Mouse (Mus musculus): ENCODE results near the gene Ccdc97. TPM values are rescaled to one million over a fixed set of nuclear protein-coding genes. Genes with fewer than 3 reads are reported as not detected.

Gene Ccdc97
- polyA plus RNA-seq, 1 experiment from 2014 or later, result 23.4 TPM

DNA sequence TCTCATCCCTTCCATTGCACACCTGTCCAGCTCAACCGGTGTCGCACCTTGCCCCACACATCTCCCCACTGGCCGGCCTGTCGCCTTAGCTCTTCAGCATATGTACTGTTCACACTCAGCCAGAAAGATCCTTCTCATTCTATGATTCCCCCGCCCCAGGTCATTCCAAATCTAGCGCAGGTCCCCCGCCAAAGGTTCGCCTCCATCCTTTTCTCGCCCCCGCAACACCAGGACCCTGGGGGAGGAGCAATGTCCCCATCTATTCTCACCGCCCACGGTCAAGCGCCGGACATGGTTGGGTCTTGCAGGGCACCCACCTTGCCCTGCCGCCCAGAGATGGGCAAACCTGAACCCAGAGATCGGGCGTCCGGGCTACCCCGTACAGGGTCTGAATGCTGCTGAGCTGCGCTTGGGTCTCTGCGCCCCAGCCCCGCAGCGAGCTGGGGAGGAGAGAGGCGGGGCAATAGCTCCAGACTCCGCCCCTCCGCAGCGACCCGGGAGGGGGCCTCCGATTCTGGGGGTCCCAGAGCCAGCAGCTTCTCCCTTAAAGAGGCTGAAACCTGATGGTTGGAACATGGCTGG lies 44.1 kb downstream of the Ccdc97 start, which contains the start of gene Tmem91:
Tmem91 (minus strand) TSS at position 448 of the 582 bp plus-strand sequence.
- Histone ChIP-seq H3K4me3 (ENCODE audit: control insufficient read depth in 1 of 2, insufficient read depth in 1 of 2, low read depth in 1 of 2, low read length in 2 of 2) (peak within 1 kb of the TSS; percentile 20 to 27; a peak in 3 of 4 replicates), H3K4me2 (ENCODE audit: low read length) (peak within 1 kb of the TSS; percentile 59), H3K27me3 (ENCODE audit: control insufficient read depth, insufficient read depth, low read length) (peaks cover 29% of the 10 kb centered on the region), H3K9ac (ENCODE audit: low read length) (0 out of 2 replicates have a peak within 1 kb of the TSS, but pooled peaks have one; percentile 6), H3K4me1 (ENCODE audit: control insufficient read depth in 2 of 2, insufficient read depth in 2 of 2, low read length in 2 of 2) (peaks cover 8 to 16% of the 10 kb centered on the region in 2 experiments; a peak in 2 of 4 replicates), H3K27ac (replicated peaks in 1 of 2; ENCODE audit: control insufficient read depth in 1 of 2, insufficient read depth in 1 of 2, low read depth in 2 of 2, low read length in 2 of 2) (no peak within 1 kb of the TSS), H3K36me3 (ENCODE audit: control insufficient read depth, insufficient read depth, low read length) (no peaks in the 10 kb centered on the region), H3K9me3 (ENCODE audit: control insufficient read depth, low read length) (no peaks in the 10 kb centered on the region)
- no peak for ATAC-seq (ENCODE audit: insufficient number of reproducible peaks, insufficient read depth, low FRiP score, low read depth)
- WGBS, result 2% methylated on average over 29 of the region's 29 CpGs

GRCm38 (mm10) chr7:25674297-25674696 lies 44.6 kb downstream of the Ccdc97 start:
- no peak overlapping the region for H3K4me3 ChIP-seq (ENCODE audit: control insufficient read depth in 1 of 2, insufficient read depth in 1 of 2, low read depth in 1 of 2, low read length in 2 of 2)

GRCm38 (mm10) chr7:25672442-25672841 lies 46.4 kb downstream of the Ccdc97 start:
- Histone ChIP-seq H3K27ac (replicated peaks in 1 of 2; ENCODE audit: control insufficient read depth in 1 of 2, insufficient read depth in 1 of 2, low read depth in 2 of 2, low read length in 2 of 2) (no peak overlapping the region), H3K4me2 (ENCODE audit: low read length) (no peak overlapping the region), H3K36me3 (ENCODE audit: control insufficient read depth, insufficient read depth, low read length) (peaks cover 10% of the 10 kb centered on the region; the same call in 1 of the 2 replicates), H3K4me1 (ENCODE audit: control insufficient read depth in 2 of 2, insufficient read depth in 2 of 2, low read length in 2 of 2) (peaks cover 8 to 16% of the 10 kb centered on the region in 2 experiments; a peak in 2 of 4 replicates), H3K9ac (ENCODE audit: low read length) (no peak overlapping the region), H3K9me3 (ENCODE audit: control insufficient read depth, low read length) (no peaks in the 10 kb centered on the region), H3K27me3 (ENCODE audit: control insufficient read depth, insufficient read depth, low read length) (peaks cover 29% of the 10 kb centered on the region), H3K4me3 (ENCODE audit: control insufficient read depth in 1 of 2, insufficient read depth in 1 of 2, low read depth in 1 of 2, low read length in 2 of 2) (no peak overlapping the region)
- 49% methylated on average over 4 of the region's 4 CpGs for WGBS
- ATAC-seq (ENCODE audit: insufficient number of reproducible peaks, insufficient read depth, low FRiP score, low read depth), result no peak

More at GRCm38 (mm10) chr7:25674297-25674696, 44.6 kb downstream of the Ccdc97 start:
- H3K4me2 ChIP-seq (ENCODE audit: low read length), result peak overlapping the region; percentile 59; the same call in 1 of the 2 replicates
- H3K9me3 ChIP-seq (ENCODE audit: control insufficient read depth, low read length), result no peaks in the 10 kb centered on the region
- WGBS, result 22% methylated on average over 9 of the region's 9 CpGs
- peaks cover 8 to 16% of the 10 kb centered on the region in 2 experiments; a peak in 2 of 4 replicates for H3K4me1 ChIP-seq (ENCODE audit: control insufficient read depth in 2 of 2, insufficient read depth in 2 of 2, low read length in 2 of 2)
- H3K27ac ChIP-seq (replicated peaks in 1 of 2; ENCODE audit: control insufficient read depth in 1 of 2, insufficient read depth in 1 of 2, low read depth in 2 of 2, low read length in 2 of 2), result no peak overlapping the region
- ATAC-seq (ENCODE audit: insufficient number of reproducible peaks, insufficient read depth, low FRiP score, low read depth), result no peak
- H3K36me3 ChIP-seq (ENCODE audit: control insufficient read depth, insufficient read depth, low read length), result no peaks in the 10 kb centered on the region
- H3K9ac ChIP-seq (ENCODE audit: low read length), result no peak overlapping the region
- H3K27me3 ChIP-seq (ENCODE audit: control insufficient read depth, insufficient read depth, low read length), result peaks cover 29% of the 10 kb centered on the region

DNA sequence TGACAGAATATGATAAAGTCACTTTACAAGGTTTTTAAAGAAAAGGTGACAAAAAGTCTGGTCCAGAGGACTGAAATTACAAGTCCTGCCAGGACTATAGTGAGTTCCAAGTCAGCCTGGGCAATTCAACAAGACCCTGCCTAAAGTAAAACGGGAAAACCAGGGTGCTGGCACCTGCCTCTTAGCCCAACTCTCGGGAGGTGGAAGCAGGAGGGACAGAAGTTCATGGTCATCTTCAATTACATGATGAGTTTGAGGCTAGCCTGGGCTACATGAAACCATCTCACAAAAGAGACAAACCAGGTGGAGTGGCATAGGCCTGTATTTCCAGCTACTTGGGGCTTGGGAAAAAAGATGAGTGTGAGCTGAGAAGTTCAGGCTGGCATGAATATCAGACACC lies 47.2 kb downstream of the Ccdc97 start:
- WGBS, result 47% methylated on average over 2 of the region's 2 CpGs
- no peak overlapping the region for H3K4me3 ChIP-seq (ENCODE audit: control insufficient read depth in 1 of 2, insufficient read depth in 1 of 2, low read depth in 1 of 2, low read length in 2 of 2)
- H3K27ac ChIP-seq (replicated peaks in 1 of 2; ENCODE audit: control insufficient read depth in 1 of 2, insufficient read depth in 1 of 2, low read depth in 2 of 2, low read length in 2 of 2), result no peak overlapping the region
- H3K36me3 ChIP-seq (ENCODE audit: control insufficient read depth, insufficient read depth, low read length), result peaks cover 10% of the 10 kb centered on the region; the same call in 1 of the 2 replicates
- no peak overlapping the region for H3K9ac ChIP-seq (ENCODE audit: low read length)
- peaks cover 29% of the 10 kb centered on the region for H3K27me3 ChIP-seq (ENCODE audit: control insufficient read depth, insufficient read depth, low read length)
- no peak for ATAC-seq (ENCODE audit: insufficient number of reproducible peaks, insufficient read depth, low FRiP score, low read depth)
- no peak overlapping the region for H3K4me2 ChIP-seq (ENCODE audit: low read length)
- no peaks in the 10 kb centered on the region for H3K9me3 ChIP-seq (ENCODE audit: control insufficient read depth, low read length)
- H3K4me1 ChIP-seq (ENCODE audit: control insufficient read depth in 2 of 2, insufficient read depth in 2 of 2, low read length in 2 of 2), result peaks cover 7 to 15% of the 10 kb centered on the region in 2 experiments; a peak in 2 of 4 replicates

DNA sequence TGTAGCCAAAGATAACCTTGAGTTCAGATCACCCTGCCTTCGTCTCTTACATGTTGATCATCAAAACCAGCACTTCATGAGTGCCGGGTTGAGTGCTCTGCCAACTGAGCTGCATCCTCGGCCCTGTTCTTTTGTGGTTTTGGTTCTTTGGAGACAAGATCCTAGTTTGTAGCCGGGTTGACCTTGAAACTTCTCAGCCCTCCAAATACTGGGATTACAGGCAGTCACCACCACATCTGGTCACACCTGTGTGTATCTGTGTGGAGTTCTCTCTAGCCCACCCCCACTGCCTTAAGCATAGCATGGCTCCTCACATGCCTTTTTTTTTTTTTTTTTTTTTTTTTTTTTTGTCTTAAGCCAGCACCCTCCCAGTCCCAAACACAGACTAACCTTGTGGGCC lies 48.8 kb downstream of the Ccdc97 start:
- peaks cover 2 to 6% of the 10 kb centered on the region in 2 experiments; a peak in 2 of 4 replicates for H3K4me1 ChIP-seq (ENCODE audit: control insufficient read depth in 2 of 2, insufficient read depth in 2 of 2, low read length in 2 of 2)
- H3K4me2 ChIP-seq (ENCODE audit: low read length), result no peak overlapping the region
- no peak for ATAC-seq (ENCODE audit: insufficient number of reproducible peaks, insufficient read depth, low FRiP score, low read depth)
- H3K27me3 ChIP-seq (ENCODE audit: control insufficient read depth, insufficient read depth, low read length), result peaks cover 19% of the 10 kb centered on the region
- WGBS, result 86% methylated on average over 4 of the region's 4 CpGs
- no peak overlapping the region for H3K4me3 ChIP-seq (ENCODE audit: control insufficient read depth in 1 of 2, insufficient read depth in 1 of 2, low read depth in 1 of 2, low read length in 2 of 2)
- peaks cover 21% of the 10 kb centered on the region for H3K36me3 ChIP-seq (ENCODE audit: control insufficient read depth, insufficient read depth, low read length)
- H3K27ac ChIP-seq (replicated peaks in 1 of 2; ENCODE audit: control insufficient read depth in 1 of 2, insufficient read depth in 1 of 2, low read depth in 2 of 2, low read length in 2 of 2), result no peak overlapping the region
- no peak overlapping the region for H3K9ac ChIP-seq (ENCODE audit: low read length)
- no peaks in the 10 kb centered on the region for H3K9me3 ChIP-seq (ENCODE audit: control insufficient read depth, low read length)

GRCm38 (mm10) chr7:25669631-25670030 lies 49.3 kb downstream of the Ccdc97 start:
- Histone ChIP-seq H3K27me3 (ENCODE audit: control insufficient read depth, insufficient read depth, low read length) (peaks cover 14% of the 10 kb centered on the region), H3K4me3 (ENCODE audit: control insufficient read depth in 1 of 2, insufficient read depth in 1 of 2, low read depth in 1 of 2, low read length in 2 of 2) (no peak overlapping the region), H3K9ac (ENCODE audit: low read length) (no peak overlapping the region), H3K27ac (replicated peaks in 1 of 2; ENCODE audit: control insufficient read depth in 1 of 2, insufficient read depth in 1 of 2, low read depth in 2 of 2, low read length in 2 of 2) (no peak overlapping the region), H3K36me3 (ENCODE audit: control insufficient read depth, insufficient read depth, low read length) (peaks cover 26% of the 10 kb centered on the region), H3K9me3 (ENCODE audit: control insufficient read depth, low read length) (no peaks in the 10 kb centered on the region), H3K4me2 (ENCODE audit: low read length) (no peak overlapping the region), H3K4me1 (ENCODE audit: control insufficient read depth in 2 of 2, insufficient read depth in 2 of 2, low read length in 2 of 2) (peaks cover 0 to 1% of the 10 kb centered on the region in 2 experiments; a peak in 2 of 4 replicates)
- WGBS, result 79% methylated on average over 9 of the region's 9 CpGs
- ATAC-seq (ENCODE audit: insufficient number of reproducible peaks, insufficient read depth, low FRiP score, low read depth), result no peak

GRCm38 (mm10) chr7:25669158-25669557 lies 49.7 kb downstream of the Ccdc97 start:
- Histone ChIP-seq H3K4me3 (ENCODE audit: control insufficient read depth in 1 of 2, insufficient read depth in 1 of 2, low read depth in 1 of 2, low read length in 2 of 2) (no peak overlapping the region), H3K9ac (ENCODE audit: low read length) (no peak overlapping the region), H3K4me1 (ENCODE audit: control insufficient read depth in 2 of 2, insufficient read depth in 2 of 2, low read length in 2 of 2) (no peaks in the 10 kb centered on the region; a peak in 1 of 4 replicates), H3K4me2 (ENCODE audit: low read length) (no peak overlapping the region), H3K27me3 (ENCODE audit: control insufficient read depth, insufficient read depth, low read length) (peaks cover 10% of the 10 kb centered on the region), H3K9me3 (ENCODE audit: control insufficient read depth, low read length) (no peaks in the 10 kb centered on the region), H3K27ac (replicated peaks in 1 of 2; ENCODE audit: control insufficient read depth in 1 of 2, insufficient read depth in 1 of 2, low read depth in 2 of 2, low read length in 2 of 2) (no peak overlapping the region), H3K36me3 (ENCODE audit: control insufficient read depth, insufficient read depth, low read length) (peaks cover 31% of the 10 kb centered on the region)
- 92% methylated on average over 10 of the region's 10 CpGs for WGBS
- ATAC-seq (ENCODE audit: insufficient number of reproducible peaks, insufficient read depth, low FRiP score, low read depth), result no peak

All from heart, embryonic 14.5 days (tissue).